Mouse (Mus musculus): ENCODE measurements at regions not wholly inside any gene's neighbourhood (a gene's known extent, or its start where the extent isn't known, plus 50 kb on each side); places are given as distances from the start of the nearest gene placed in this dataset.
A peak's percentile ranks its signal among the peaks of the same experiment; 100 is the strongest.

DNA sequence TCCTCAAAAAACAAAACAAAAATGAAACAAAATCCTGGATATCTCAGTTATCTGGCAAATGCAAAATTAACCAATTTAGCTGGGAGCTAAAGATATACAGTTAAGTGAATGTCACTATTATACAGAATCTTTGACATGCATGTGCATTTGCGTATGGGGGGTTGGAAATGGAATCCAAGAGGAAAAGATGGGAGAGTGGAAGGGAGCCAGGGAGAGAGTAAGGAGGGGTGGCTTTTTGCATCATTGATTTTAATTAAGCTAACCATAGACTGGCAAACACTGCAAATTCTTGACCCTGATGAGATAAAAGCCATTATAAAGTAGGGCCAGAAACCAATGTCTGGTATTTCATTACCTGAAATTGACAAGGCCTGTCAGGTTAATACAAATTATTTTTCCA lies 488.8 kb downstream of the Chl1 start:
- no peak overlapping the region for H3K4me3 ChIP-seq (replicated peaks; ENCODE audit: extremely low read depth, low read depth, low read length)
- TF ChIP-seq POLR2A (IDR thresholded peaks at IDR 0.05; ENCODE audit: borderline replicate concordance, extremely low read depth, low read depth, low read length) (no peak), CTCF (IDR thresholded peaks at IDR 0.05; ENCODE audit: insufficient read depth, low read length) (no peak)
- H3K4me1 ChIP-seq (ENCODE audit: control insufficient read depth, insufficient read depth, low read length): no peaks in the 10 kb centered on the region
- WGBS: 72% methylated on average over 1 of the region's 1 CpGs
- no peak for DNase-seq

DNA sequence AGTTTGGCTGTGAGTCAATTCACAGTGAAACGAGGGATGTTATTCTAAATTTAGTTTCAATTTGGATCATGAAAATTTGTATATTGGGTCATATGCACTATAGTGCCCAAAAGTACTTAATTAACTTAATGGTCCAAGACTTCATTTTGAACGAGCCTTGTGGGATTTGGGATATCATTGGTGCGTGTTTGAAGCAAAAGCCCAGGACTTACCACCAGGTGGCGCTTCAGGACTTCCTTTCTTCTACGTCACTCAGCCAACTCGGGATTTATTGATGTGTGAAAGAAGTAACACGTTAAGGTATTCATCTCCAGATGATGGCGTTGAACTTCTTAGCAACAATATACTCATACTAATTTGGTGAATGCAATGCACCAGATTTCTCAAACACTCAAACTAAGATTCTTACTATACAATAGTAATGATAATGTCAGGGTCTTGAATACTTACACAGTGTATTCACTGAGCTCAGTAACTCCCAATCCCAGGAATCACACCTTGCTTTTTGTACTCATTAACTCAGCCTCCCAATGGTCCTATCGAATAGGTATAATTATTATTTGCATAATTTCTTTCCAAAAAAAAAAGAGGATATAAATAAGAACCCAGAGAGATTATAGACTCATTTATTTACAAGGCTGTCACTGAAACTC lies 464.0 kb upstream of the Cntn6 start:
- no peak for TF ChIP-seq POLR2A (IDR thresholded peaks at IDR 0.05; ENCODE audit: borderline replicate concordance, extremely low read depth, low read depth, low read length)
- peak; percentile 31; the same call in 1 of the 2 replicates for TF ChIP-seq CTCF (IDR thresholded peaks at IDR 0.05; ENCODE audit: insufficient read depth, low read length)
- H3K4me3 ChIP-seq (replicated peaks; ENCODE audit: extremely low read depth, low read depth, low read length): no peak overlapping the region
- DNase-seq: peak; percentile 20
- no peaks in the 10 kb centered on the region for H3K4me1 ChIP-seq (ENCODE audit: control insufficient read depth, insufficient read depth, low read length)
- WGBS: 8% methylated on average over 9 of the region's 9 CpGs

DNA sequence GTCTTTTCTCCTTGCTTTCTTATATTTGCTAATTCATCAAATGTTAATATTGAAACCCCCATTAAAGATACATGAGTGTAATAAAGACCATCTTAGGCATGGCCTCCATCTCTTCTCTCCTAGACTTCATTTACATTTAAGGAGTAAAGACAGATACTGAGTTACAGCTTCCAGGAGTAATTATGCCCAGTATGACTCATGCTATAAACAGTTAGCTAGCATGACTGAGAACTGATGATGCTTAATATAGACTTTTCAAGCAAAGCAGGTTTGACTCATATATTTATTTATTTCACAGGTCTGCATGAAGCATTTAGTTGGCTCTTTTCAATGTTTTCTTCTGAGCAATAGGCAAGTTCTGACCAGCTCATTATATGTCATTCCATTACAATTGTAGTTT lies 453.7 kb upstream of the Cntn6 start:
- Histone ChIP-seq H3K4me3 (replicated peaks; ENCODE audit: extremely low read depth, low read depth, low read length) (no peak overlapping the region), H3K4me1 (ENCODE audit: control insufficient read depth, insufficient read depth, low read length) (no peaks in the 10 kb centered on the region)
- DNase-seq: no peak
- TF ChIP-seq POLR2A (IDR thresholded peaks at IDR 0.05; ENCODE audit: borderline replicate concordance, extremely low read depth, low read depth, low read length): no peak
- TF ChIP-seq CTCF (IDR thresholded peaks at IDR 0.05; ENCODE audit: insufficient read depth, low read length): no peak

DNA sequence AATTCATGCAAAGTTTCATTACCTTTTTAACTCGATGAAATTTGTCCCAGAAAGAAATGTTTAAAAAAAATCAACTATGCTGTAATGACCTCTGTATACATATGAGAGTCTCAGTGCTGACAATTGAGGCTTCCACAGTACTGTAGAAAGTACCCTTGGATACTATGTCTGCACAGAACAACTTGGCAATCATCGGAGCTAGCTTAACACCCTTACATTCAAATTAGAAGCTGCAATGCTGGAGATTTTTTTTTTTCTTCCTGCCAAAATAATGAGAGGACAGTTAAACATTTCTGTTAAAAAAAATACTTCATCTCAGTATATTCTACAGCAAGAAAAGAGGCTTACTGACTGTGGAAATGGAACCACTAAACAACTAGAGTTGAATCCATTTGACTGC lies 452.1 kb upstream of the Cntn6 start:
- Histone ChIP-seq H3K4me1 (ENCODE audit: control insufficient read depth, insufficient read depth, low read length) (no peaks in the 10 kb centered on the region), H3K4me3 (replicated peaks; ENCODE audit: extremely low read depth, low read depth, low read length) (no peak overlapping the region)
- WGBS: 83% methylated on average over 2 of the region's 2 CpGs
- no peak for DNase-seq
- no peak for TF ChIP-seq CTCF (IDR thresholded peaks at IDR 0.05; ENCODE audit: insufficient read depth, low read length)
- no peak for TF ChIP-seq POLR2A (IDR thresholded peaks at IDR 0.05; ENCODE audit: borderline replicate concordance, extremely low read depth, low read depth, low read length)

DNA sequence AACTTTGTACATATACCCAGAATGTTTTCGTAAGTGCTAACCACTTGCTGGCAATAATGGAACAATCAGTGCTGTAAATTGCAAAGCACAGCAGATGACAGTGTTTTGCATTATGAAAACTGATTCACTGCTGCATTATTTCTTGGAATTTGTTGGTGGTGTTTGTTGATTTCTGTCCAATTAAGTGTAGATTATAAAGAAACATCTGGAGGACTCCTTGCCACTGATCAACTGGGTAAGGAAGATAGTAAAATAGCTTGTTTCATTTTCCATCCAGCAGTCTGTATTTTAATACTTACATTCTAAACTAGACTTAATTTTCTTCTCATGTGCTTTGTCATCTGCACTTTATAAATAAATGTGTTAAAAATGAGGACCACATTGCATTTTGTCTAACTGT lies 436.6 kb upstream of the Cntn6 start:
- Histone ChIP-seq H3K4me1 (ENCODE audit: control insufficient read depth, insufficient read depth, low read length) (no peaks in the 10 kb centered on the region), H3K4me3 (replicated peaks; ENCODE audit: extremely low read depth, low read depth, low read length) (no peak overlapping the region)
- TF ChIP-seq POLR2A (IDR thresholded peaks at IDR 0.05; ENCODE audit: borderline replicate concordance, extremely low read depth, low read depth, low read length): no peak
- no peak for TF ChIP-seq CTCF (IDR thresholded peaks at IDR 0.05; ENCODE audit: insufficient read depth, low read length)
- DNase-seq: no peak
- 73% methylated on average over 1 of the region's 1 CpGs for WGBS

DNA sequence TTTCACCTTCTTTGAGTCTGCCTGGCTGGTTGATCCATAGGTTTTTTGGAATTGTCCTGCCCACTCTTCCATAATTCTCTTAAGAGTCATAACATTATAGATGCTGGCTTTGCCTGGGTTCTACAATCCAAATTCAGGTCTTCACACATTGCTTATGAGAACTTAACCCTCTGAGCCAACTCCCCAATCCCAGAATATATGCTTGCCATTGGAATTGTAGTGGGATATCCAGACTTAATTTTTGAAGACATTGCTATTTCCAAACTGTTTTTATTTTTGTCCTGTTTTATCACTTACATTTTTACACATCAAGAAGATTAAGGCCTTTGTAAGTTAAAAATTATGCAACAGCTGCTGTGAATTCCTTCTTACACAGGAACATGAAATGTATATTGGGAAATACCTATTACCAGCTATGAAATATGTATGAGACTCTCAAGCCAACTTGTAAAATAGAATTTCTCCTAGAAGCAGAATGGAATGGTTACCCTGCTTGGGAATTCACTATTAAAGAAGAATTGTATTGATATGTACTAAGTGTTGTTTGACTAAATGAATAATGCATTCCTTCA lies 430.8 kb upstream of the Cntn6 start:
- TF ChIP-seq POLR2A (IDR thresholded peaks at IDR 0.05; ENCODE audit: borderline replicate concordance, extremely low read depth, low read depth, low read length): no peak
- no peak for DNase-seq
- no peaks in the 10 kb centered on the region for H3K4me1 ChIP-seq (ENCODE audit: control insufficient read depth, insufficient read depth, low read length)
- no peak overlapping the region for H3K4me3 ChIP-seq (replicated peaks; ENCODE audit: extremely low read depth, low read depth, low read length)

DNA sequence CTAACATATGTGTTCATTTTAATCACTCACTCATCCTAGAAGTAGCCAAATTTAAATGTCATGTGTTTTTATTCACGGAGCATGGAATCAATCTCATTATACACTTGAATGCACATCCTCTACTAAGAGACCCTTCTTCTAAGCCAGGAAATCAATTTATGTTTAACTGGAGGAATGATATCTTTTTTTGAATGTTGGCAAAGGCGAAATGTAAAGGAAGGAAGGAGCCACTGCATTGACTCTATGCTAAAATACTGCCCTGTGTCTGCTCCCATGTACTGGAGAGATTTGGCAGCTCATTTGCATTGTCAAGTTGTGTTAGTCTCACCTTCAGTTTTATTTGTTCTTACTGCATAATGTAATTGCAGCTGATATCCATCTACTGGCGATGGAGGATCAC lies 412.0 kb upstream of the Cntn6 start:
- Histone ChIP-seq H3K4me1 (ENCODE audit: control insufficient read depth, insufficient read depth, low read length) (no peaks in the 10 kb centered on the region), H3K4me3 (replicated peaks; ENCODE audit: extremely low read depth, low read depth, low read length) (no peak overlapping the region)
- no peak for DNase-seq
- TF ChIP-seq POLR2A (IDR thresholded peaks at IDR 0.05; ENCODE audit: borderline replicate concordance, extremely low read depth, low read depth, low read length) (no peak), CTCF (IDR thresholded peaks at IDR 0.05; ENCODE audit: insufficient read depth, low read length) (no peak)
- 73% methylated on average over 3 of the region's 3 CpGs for WGBS

DNA sequence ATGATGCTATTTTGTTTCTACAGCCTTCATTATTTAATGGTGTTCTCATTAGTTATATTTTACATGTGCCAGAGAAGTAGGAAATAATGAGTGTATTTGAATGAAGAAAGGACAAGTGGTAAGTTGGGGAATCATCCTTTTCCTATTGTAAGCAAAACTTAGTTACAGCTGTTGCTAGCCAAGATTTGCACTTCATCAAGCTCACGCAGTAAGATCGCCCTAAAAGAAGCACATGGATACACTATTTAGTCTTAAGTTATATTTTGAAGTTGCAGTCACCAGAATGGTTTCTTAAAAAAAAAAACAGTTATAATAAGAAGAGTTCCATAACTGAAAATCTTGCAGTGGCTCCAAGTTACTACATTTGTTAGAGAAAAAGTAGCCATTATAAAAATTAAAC lies 410.3 kb upstream of the Cntn6 start:
- TF ChIP-seq POLR2A (IDR thresholded peaks at IDR 0.05; ENCODE audit: borderline replicate concordance, extremely low read depth, low read depth, low read length) (no peak), CTCF (IDR thresholded peaks at IDR 0.05; ENCODE audit: insufficient read depth, low read length) (no peak)
- no peak for DNase-seq
- 65% methylated on average over 2 of the region's 2 CpGs for WGBS
- Histone ChIP-seq H3K4me1 (ENCODE audit: control insufficient read depth, insufficient read depth, low read length) (no peaks in the 10 kb centered on the region), H3K4me3 (replicated peaks; ENCODE audit: extremely low read depth, low read depth, low read length) (no peak overlapping the region)

DNA sequence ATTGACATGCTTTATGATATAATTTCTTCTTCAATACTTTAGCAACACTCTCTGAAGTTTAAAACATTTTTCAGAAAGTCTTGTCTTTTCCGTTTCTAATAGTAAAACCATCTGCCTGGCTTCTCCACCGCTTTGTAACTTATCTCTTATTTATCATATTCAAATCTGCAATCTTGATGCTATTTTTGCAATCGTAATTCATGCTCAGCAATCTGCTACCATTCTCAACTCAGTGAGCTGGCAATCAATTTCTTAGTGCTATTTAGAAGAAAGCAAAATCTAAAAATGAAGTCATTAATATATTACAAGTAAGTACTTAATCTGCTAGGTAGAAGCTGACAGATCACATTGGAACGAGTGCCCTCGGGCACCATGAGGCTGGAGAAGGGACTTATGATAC lies 384.2 kb upstream of the Cntn6 start:
- Histone ChIP-seq H3K4me3 (replicated peaks; ENCODE audit: extremely low read depth, low read depth, low read length) (no peak overlapping the region), H3K4me1 (ENCODE audit: control insufficient read depth, insufficient read depth, low read length) (no peaks in the 10 kb centered on the region)
- WGBS: 66% methylated on average over 5 of the region's 5 CpGs
- DNase-seq: no peak
- TF ChIP-seq POLR2A (IDR thresholded peaks at IDR 0.05; ENCODE audit: borderline replicate concordance, extremely low read depth, low read depth, low read length): no peak
